Mouse (Mus musculus) spleen, adult 12 weeks (tissue): Measurements from ENCODE around the gene Krt9.
"Not testable (repeated sequence)": the region's sequence is repeated elsewhere in the genome, so short reads cannot be mapped to it uniquely, and the experiment has no call there.

Source experiments
- DNase-seq: peaks from one replicate; pipeline ENCODE4 v3.0.0; 2022; ENCODE audit warnings: low spot score

Krt9 gene

DNA sequence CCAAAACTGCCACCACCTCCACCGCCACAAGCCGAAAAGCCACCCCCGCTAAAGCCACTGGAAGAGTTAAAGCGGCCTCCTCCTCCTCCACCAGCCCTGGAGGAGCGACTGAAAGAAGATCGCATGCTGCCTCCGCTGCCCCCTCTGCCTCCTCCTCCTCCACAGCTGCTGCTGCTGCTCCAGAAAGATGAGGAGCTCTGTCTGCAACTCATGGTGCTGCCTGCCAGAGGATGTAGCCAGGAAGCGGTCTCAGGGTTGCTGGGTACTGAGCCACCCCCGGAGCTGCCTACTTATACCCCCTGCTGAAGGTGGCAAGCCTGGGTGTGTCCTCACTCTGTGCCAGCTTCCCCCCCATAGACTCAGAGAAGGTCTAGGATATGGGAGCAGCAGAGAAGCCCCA is at the start of gene Krt9:
Krt9 (minus strand) TSS at position 255 of the 400 bp plus-strand sequence.
- no peak for DNase-seq

DNA sequence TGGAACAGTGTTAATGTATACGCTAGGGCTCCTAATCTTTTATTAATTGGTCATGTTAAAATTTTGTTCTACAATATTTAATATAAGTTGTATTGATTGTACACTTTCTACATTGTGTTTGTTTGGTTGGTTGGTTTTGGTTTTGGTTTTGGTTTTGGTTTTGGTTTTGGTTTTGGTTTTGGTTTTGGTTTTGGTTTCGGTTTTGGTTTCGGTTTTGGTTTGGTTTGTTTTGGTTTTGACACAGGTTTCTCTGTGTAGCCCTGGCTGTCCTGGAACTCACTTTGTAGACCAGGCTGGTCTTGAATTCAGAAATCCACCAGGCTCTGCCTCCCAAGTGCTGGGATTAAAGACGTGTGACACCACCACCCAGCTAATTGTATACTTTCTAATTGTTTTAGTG is 47.2 kb upstream of the Krt9 start:
- DNase-seq = not testable (repeated sequence)

DNA sequence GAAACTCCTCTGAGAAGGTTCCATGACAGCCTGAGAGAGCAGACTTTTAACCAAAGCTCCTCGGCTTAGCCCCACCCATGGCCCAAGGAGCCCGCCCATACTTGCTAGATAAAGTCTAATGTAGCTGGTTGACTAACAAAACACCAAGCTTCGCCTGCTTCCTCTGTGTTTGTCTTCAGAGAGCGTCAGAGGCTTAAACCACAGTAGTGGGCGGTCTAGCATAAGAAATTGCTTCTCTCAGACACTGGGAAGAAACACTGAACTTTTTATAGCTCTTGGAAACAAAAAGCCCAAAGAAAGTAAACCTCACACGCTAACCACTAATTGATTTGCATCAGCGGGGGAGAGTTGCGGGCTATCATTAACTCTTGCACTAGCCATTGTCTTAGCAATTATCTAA is 28.7 kb upstream of the Krt9 start:
- DNase-seq = no peak

DNA sequence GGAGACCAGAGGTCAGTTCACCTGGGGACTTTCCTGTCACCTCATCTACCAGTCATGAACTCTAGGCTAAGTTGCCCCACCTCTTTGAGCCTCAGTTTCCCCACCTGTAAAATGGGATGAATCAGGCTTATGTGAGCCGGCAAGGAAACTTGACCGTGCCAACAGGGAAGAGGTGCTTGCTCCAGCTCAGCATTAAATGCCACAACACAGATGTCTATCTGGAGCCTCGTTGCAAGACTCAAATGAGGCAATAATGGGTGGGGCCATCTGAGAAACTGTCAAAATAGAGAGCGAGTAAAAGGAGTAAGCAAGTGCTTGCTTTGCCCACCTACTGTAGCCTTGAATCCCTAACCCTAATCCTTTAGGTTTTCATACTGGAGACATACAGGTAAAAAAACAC is 26.3 kb upstream of the Krt9 start:
- DNase-seq = no peak

DNA sequence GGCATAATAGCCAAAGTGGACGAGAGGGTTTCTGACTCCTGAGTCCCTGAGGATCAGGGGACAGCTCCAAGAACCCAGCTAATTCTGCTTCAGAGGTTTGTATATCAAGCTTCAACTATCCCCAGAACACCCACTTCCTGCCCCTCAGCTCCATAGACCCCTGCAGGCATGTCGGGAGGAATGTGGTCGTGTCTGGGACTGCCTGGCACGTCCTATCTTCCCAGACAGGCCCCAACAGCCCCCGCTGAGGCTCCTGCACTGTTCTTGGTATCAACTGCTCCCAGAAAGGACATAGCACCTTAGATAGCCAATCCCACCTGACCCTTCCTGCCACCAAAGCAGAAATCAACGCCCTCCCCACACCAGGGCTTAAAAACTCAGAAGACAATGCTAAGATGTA is 15.5 kb upstream of the Krt9 start:
- DNase-seq = no peak

DNA sequence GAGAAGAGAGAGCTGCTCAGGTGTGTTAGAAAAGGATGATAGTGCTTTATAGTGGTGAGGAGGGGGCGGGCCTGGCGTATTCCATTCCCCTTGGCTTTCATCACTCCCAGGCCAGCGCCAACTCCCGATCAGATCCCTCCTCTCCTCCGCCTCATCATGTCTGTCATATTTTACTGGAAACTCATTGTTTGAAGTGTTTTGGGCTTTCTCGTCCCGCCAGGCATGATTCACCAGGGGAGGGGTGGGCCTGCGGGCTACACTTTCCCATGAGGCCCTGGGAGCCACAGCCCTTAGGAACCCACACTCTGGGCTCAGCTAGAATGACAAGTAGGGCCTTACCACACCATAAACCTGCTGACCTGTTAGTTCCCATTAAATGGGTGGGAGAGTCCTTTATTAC is 14.5 kb upstream of the Krt9 start, which contains the start of gene Krt14:
Krt14 (minus strand) TSS at position 51 of the 400 bp plus-strand sequence.
- no peak for DNase-seq

DNA sequence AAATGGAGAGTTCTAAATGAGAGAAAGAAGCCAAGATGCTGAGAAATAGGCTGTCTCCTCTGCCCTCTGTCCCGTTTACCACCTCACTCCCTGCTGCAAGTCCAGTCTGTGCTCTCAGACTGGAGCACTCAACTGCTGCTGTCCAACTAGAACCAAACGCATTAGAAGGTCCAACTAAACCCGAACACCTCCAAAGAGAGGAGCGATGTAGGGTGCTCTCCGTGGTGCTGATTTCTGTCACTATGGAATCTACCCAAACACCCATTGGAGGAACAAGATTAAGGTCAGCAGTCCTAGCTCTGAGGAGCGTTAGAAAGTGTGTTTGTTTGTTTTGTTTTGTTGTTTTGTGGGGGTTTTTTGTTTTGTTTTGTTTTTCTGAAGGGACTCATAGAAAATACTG is 10.4 kb upstream of the Krt9 start:
- DNase-seq = no peak

DNA sequence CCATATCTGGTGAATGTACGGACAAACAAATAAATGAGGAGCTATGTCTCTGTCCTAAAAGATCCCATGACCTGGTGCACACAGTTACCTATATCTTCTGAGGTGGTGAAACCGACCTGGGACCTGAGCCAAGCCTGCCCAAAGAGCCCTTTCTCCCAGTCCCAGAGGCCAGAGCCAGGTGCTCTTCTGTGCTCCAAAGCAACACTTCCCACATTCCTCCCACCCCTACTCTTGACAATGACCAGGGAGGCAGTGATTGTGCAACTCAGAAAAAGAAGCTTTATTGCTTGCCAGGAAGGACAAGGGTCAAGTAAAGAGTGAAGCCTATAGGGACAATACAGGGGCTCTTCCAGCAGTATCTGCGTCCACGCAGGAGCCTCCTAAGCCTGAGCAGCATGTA is 9.9 kb upstream of the Krt9 start:
- no peak for DNase-seq

DNA sequence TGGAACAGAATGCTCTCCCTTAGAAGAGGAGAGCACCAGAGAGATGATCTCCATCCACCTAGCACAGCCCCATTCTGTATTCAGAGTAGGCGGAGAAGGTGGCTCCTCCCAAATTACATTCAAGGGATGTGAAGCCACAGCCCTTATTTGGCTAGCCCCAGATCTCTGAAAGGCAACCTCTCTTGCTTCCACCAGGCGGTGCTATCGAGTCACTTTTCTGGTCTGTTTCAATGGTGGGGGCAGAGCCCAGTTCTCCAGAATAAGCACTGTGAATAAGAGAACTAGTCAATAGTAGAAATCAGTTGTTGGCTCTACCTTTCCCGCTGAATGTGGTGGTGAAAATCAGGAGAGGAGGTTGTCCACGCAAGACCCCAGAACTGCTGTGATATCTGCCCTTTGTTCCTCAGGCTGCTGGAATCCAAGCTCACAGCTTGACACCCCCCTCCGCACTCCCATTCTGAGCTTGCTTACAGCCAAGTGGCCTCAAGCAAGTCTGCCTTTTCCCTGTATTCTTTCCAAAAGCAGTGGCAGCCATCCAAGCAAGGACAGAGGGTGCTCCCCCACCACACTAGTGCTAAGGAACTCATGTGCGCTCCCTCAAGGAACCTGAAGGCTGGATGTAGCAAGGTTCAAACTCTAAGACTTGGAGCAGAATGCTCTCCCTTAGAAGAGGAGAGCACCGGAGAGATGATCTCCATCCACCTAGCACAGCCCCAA is 7.2 kb upstream of the Krt9 start:
- no peak for DNase-seq

DNA sequence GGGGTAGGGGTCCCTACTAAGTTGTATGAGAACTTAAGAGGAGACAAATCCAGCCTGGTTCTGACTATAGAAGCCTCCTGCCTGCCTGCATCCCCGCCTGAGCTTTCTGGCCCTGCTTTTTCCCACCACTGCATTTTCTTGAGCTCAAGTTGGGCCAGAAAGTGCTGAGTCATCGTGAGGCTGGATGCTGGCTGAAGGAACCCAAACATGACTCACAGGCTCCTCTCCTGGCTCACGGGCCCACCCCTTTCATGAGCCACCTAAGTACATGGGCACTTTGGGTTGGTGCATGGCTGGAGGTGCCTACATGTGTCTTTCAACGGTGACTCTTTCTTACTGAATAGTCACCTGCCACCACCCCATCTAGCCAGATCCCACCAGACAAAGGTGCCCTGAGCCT is 5.6 kb upstream of the Krt9 start:
- DNase-seq = no peak

DNA sequence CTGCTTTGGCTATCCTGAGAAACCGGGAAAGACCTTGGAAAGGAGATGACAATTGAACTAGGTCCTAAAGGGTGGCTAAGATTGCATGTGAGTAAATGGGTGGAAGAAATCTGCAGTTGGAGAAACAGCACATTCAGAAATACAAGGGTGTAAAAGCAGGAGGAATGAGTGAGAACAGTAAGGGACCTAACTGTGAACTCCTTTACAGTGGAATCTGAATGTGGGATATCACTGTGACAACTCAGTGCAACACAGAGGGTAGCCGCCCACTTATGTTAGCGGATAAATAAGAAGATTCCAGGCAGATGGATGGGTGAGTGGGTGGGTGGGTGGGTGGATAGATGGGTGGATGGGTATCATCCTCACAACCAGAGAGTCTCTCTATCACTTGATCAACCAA is 1.2 kb downstream of the Krt9 start:
- DNase-seq = no peak

DNA sequence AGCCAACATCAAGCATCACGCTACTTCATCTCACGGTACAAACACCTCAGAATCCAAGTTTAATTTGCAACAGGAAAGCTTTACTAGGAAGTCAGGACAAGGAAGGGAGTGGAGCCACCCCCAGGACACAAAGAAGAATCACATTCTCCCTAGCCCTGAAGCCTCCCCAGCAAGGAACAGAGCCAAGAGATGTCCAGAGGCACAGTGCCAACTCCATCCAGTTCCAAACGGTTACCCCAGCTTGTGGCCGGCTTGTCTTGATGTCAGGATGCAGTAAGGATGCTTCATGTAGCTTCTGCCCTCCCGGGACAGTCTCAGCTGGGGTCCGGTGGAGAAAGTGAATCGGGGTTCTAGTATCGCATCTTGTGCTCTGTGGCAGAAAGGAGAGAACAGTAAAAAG is 6.3 kb downstream of the Krt9 start:
- DNase-seq = no peak

DNA sequence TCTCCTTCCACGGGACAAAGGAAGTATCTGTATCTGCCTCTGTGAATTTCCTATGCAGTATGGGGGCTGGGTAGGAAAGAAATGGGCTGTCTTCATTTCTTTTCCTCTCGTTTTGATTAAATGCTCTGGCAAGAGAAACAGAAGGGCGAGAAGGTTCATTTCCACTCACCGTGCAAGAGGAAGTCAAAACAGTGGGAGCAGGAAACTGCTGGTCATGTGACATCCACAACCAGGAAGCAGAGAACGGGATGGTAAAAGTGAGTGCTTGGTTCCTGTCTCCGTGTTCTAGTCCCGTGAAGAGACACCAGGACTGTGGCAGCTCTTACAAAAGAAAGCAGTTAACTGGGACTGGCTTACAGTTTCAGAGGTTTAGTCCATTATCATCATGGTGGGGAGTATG is 11.3 kb downstream of the Krt9 start:
- no peak for DNase-seq

DNA sequence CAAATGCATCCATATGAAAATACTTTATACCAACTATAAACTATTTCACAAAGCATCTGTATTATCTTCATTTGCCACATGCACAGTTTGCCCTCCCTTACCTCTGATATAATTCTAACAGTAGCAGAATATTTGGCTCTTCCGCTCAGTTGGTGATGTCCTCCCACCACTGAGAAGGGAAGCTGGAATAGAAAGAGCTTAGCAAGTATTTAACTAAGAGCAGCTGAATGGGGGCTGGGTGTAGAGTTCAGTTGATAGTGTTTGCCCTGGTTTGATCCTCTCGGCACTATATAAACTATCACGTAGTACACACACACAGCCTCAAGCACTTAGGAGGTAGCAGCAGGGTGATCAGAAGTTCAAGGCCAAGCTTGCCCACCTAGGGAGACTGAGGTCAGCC is 13.8 kb downstream of the Krt9 start:
- no peak for DNase-seq

DNA sequence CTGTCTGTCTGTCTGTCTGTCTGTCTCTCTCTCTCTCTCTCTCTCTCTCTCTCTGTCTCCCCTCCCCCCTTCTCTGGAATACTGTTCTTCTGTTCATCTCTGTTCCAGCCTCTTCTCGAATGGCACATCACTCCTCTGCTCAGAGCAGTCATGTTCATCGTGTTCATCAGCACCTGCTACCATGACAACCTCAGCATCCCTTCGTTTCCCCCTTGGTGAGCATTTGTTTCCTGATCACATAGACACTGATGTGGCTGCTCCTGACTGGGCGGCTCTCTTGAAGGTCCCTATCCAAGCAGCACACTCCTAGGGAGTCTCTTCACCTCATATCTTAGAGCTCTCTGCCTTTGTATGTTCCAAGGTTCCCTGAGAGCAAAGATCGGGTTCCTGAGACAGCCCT is 14.7 kb downstream of the Krt9 start:
- DNase-seq = no peak

DNA sequence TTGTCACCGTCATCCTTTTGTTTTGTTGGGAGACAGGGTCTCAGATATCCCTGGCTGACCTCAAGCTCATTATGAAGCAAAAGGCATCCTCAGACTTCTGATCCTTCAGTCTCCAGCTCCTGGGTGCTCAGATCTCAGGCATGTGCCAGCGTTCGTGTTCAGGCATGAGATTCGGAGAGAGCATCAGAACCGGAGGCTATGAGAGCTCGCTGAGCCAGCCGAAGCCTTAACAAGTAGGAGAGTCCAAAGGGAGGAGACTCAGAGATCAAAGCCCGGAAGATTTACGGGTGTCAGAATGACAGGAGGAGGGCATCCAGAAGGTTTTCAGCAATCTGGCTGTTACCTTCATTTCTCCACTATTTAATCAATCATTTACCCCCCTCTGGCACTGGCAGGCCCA is 16.3 kb downstream of the Krt9 start:
- DNase-seq = no peak

DNA sequence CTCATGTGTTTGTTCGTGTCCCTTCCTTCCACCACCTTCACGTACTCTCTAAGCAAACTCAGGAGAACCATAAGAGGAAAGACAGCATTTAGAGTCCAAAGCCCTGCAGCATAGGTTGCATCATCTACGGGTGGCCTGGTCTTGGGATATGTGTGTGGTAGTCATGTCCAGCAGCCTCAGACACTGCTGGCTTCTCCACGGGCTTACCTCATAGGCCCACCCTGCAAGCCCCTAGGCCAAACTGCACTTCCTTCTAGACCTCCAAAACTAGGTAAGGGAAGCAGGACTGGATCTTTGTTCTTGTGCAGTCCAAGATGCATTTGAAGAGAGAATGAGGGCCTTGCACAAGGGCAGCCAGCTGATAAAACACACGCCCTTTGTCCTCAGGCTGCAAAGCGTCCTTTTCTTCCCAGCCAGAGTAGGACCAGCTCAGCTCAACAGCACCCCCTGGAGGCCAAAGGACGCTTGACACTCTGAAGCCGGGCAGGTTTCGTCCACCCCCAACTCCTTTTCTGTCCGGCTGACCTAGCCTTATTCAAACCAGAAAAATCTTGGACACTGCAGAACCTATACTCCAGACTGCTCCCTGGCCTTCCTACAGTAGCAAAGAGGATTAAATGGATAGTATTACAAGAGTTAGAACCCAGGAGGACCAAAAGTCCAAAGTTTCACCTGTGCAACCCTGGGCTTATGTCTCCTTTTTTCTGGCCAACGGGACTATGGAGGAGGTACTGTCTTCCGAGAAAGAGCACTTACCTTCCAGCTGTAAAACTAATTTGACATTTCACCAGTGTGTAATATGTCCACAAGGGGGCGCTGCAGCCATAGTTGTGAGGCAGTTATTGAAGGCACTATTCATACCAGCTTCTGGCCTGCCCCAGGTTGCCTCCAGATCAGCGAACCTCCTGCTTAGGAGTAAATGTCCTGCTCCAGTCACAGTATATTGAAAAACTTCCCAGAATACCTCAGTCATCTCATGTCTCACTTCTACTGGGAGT is 24.0 kb downstream of the Krt9 start:
- DNase-seq = peak; percentile 12

DNA sequence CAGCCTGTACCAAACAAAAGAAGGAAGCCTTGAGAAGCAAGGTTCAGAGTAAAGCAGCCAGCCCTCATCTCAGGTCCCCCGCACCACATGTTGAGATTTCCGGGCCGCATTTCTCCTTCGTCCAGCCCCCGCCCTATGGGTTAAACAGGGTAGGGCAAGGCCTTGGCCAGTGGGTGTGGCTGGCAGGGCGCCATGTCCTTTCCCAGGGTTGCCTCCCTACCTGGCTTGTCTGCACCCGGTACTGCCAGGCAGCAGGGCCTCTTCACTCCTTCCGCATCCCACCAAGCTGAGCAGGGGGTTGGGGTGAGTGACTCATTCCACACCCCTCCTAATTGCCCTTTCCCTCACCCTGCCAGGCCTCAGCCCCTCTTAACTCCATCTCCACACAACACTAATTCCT is 25.0 kb downstream of the Krt9 start:
- DNase-seq = no peak

DNA sequence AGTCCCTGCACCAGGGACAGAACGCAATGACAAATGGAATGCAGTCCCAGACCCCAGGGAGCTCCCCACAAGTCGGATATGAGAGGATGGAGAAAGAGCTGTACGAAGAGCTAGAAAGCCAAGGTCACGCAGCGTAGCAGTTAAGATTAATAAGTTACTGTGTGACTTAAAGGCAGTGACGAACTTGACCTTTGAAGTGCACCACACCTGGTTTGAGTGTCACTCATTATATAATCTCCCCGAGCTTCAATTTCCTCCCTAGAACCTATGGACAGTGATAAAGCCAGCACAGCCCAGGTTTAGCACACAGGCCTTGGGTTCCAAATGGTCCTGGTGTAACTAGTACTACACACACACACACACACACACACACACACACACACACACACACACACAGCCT is 28.7 kb downstream of the Krt9 start:
- no peak for DNase-seq

DNA sequence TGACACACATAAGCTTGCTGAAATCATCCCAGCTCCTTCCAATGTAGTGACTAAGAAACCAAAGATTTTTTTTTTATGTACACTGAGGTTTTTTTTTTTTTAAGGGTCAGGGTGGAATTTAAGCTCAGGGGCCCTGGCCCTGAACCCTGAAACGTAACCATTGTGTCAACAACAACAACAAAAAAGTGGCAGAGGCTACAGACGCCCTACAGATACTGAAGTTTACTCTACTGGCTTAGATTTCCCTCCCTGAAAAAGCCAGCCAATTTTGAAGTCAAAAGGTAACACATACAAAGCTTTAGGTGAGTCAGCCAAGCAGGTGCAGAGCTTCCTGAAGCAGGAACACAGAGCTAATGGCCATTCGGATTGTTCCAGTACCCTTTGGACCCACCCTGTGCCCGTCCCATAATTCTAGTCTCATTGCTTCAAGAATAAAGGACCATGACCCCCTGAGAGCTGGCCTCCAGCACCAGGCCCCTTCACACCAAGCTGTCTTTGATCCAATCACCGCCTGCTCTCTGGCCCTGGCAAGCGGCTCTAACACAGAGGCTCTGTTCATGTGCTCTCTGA is 35.1 kb downstream of the Krt9 start:
- no peak for DNase-seq

DNA sequence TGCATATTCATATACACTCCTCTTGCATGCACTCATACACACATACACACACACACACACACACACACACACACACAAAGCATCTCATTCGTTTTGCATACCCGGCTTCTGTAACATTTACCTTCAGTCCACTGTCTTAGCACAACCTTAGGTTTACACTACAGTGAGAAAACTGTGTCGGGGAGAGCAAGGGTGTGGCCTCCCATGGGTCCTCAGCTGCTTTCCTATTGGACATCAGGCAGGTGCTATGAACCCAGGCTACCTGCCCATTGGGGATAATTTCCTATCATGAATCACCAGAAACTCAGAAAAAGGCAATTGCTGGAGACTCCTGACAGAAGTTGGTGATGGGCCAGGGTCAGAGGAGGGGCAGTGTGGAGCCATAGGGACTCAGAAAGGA is 35.7 kb downstream of the Krt9 start:
- no peak for DNase-seq

DNA sequence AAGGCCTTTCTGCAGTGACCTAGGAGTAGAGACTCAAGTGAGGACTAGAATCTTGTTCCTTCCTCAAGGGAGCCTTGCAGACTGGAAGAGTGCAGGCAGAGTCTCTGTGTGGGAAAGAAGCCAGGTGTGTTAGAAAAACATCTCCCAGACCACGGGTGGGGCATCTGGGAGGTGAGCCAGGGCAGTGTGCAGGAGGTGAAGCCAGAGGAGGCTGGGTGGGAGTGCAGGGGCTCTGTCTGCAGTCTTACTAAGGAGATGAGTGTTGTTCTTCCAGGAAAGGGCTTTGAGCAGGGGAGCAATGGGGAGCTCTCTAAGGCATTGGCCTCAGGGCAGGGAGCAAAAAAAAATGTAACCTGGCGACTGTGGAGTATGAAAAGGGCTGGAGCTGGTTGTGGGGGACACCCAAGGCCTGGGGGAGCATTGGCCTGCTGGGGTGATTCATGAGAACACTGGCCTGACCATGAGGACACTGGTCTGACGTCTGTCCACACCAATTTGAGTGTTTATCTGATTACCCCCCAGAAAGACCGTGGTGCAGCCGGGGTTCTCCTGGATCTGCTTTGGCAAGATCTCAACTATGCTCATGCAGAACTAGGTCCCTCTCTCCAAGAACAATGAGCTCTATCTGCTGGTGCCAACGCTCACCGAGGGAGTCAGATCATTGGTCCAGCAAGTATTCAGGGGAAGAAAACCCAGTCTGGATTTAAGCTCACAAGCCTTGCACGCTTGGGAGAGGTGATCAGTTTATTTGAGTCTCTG is 37.4 kb downstream of the Krt9 start:
- no peak for DNase-seq
